Mouse (Mus musculus) olfactory bulb, adult 2 months (tissue): ENCODE measurements around the gene AC170998.1. TPM values are rescaled to one million over a fixed set of nuclear protein-coding genes. Genes with fewer than 3 reads are reported as not detected.
A peak's percentile ranks its signal among the peaks of the same experiment; 100 is the strongest.

Experiments
- H3K27ac ChIP-seq: fragments of 200-500 bp; 2 replicates; pipeline ENCODE4 v1.5.1; 2012; ENCODE audit warnings: low read depth, low read length; ENCODE audit not compliant: insufficient read depth
- H3K4me1 ChIP-seq: fragments of 200-500 bp; 2 replicates; pipeline ENCODE4 v1.6.1; 2012; ENCODE audit warnings: low read length; ENCODE audit not compliant: control insufficient read depth, insufficient read depth
- H3K4me3 ChIP-seq: fragments of 200-500 bp; 2 replicates; pipeline ENCODE4 v1.5.1; 2012; ENCODE audit warnings: mild to moderate bottlenecking, low read depth, low read length, moderate library complexity; ENCODE audit not compliant: insufficient read depth
- CTCF ChIP-seq: fragments of 200-500 bp; IDR thresholded peaks from 2 replicates; pipeline ENCODE4 v1.5.1; 2012; ENCODE audit warnings: low read depth, mild to moderate bottlenecking, low read length, moderate library complexity; ENCODE audit not compliant: insufficient read depth
- POLR2A ChIP-seq: fragments of 200-500 bp; IDR thresholded peaks from 2 replicates; pipeline ENCODE4 v1.6.1; 2012; ENCODE audit warnings: mild to moderate bottlenecking, low read depth, low read length, moderate library complexity; ENCODE audit not compliant: insufficient read depth
- WGBS: fragments of 180-500 bp; shearing (Covaris S2); methylation state at CpG from one replicate; pipeline ENCODE4 v1.1.7; 2018; 5-methylcytosine and 5-hydroxymethylcytosine counted together
- polyA plus RNA-seq: library from polyadenylated mRNA; stranded (reverse); fragments of >200 nt; gene quantifications from 2 replicates; pipeline ENCODE4 v1.2.4, GENCODE M21; 2012; ENCODE audit warnings: low replicate concordance; ENCODE audit not compliant: missing spikeins, insufficient read depth, insufficient read length

AC170998.1 gene
- polyA plus RNA-seq, 1 experiment, result not detected

DNA sequence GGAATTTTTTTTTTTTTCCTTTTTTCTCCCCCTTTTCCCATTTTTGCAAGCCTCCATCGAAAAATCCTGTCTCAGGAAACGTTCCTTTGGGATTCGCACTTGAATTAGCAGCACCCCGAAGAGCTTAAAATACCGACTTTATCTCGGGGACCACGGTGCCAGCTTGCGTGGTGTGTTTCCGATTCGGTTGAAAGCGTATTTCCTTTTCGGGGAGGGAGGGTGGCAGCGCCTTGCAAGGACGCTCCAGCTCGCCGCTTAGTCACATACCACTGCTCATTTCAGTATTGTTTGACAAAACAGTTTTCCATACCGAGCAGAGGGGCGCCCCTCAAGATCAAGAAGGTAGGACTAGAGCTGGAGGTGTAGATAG, 33.6 kb upstream of the AC170998.1 start:
- no peak for TF ChIP-seq POLR2A
- TF ChIP-seq CTCF, result no peak
- Histone ChIP-seq H3K27ac (peak overlapping the region; percentile 83), H3K4me3 (peak overlapping the region; percentile 87), H3K4me1 (peaks cover 20% of the 10 kb centered on the region)
- under 1% methylated on average over 18 of the region's 18 CpGs for WGBS

GRCm38 (mm10) chr17:28693086-28693485, 32.8 kb upstream of the AC170998.1 start:
- Histone ChIP-seq H3K4me1 (peaks cover 25% of the 10 kb centered on the region), H3K27ac (no peak overlapping the region), H3K4me3 (no peak overlapping the region)
- TF ChIP-seq CTCF, result no peak
- WGBS, result 14% methylated on average over 3 of the region's 3 CpGs

DNA sequence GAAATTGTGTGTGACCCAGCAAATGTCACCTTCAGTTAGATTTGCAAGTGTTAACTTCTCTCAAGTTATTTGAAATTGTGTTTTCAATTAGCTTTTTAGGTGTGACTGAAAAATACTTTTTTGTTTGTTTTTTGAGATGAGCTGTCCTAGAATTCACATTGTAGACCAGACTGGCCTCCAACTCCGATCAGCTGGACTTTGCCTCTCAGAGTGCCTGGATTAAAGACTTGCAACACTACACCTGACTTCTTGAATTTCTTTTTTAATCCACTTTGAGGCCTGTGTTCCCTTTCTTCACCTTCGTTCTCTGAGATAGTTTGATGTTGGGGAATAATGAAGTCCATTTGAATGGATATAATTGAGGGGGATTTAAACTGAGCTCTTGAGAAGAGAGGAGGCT, 31.8 kb upstream of the AC170998.1 start:
- H3K4me3 ChIP-seq, result no peak overlapping the region
- H3K4me1 ChIP-seq, result peaks cover 25% of the 10 kb centered on the region
- H3K27ac ChIP-seq, result no peak overlapping the region
- 67% methylated on average over 2 of the region's 2 CpGs for whole genome bisulfite sequencing
- TF ChIP-seq POLR2A, result no peak
- no peak for TF ChIP-seq CTCF

DNA sequence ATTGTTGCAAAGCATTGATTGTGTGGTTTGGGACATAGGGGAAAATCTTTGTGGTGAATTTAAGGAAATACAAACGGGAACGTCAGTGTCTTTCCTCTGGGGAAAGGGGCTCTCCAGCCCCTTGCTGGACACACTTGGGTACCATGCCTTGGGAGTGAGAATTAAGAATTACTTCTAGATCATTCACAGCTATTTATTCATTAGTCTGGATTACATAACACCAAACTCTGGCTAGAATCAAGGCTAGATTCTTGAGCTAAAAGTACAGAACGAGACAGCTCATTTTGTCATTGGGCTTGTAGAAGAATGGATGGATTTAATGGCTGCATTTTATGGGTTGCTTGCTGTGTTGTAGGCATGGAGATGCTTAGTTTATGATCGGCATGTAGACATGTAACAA, 31.1 kb upstream of the AC170998.1 start:
- WGBS, result 61% methylated on average over 4 of the region's 4 CpGs
- H3K4me3 ChIP-seq, result no peak overlapping the region

DNA sequence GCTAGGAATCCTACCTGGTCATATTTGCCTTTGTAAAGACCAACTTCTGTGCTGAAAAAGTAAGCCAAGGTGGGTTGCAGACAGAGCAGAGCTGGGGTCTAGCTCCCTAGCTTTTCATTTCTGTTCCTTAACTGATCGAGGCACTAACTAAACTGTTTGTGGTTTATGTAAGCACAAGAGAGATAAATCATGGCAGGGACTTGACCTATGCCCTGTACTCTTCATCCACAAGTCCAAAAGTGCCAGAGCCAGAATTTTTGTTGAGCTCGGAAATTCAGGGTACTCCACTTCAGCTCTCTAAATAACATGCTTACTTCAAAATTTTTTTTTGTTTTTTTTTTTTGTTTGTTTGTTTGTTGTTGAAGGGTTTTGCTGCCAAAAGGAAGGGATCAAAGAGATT, 29.2 kb upstream of the AC170998.1 start:
- Histone ChIP-seq H3K27ac (no peak overlapping the region), H3K4me3 (no peak overlapping the region), H3K4me1 (peaks cover 18% of the 10 kb centered on the region)
- no peak for TF ChIP-seq POLR2A
- WGBS, result 56% methylated on average over 2 of the region's 2 CpGs

More for the DNA sequence above, 31.1 kb upstream of the AC170998.1 start:
- no peak for TF ChIP-seq CTCF
- Histone ChIP-seq H3K27ac (no peak overlapping the region), H3K4me1 (peaks cover 22% of the 10 kb centered on the region)

- 41% methylated on average over 13 of the region's 13 CpGs for WGBS
- TF ChIP-seq CTCF (no peak), POLR2A (no peak)
- Histone ChIP-seq H3K4me3 (no peak overlapping the region), H3K27ac (peak overlapping the region; percentile 71), H3K4me1 (peaks cover 18% of the 10 kb centered on the region)
Observed at GRCm38 (mm10) chr17:28697290-28698195, 28.3 kb upstream of the AC170998.1 start.

- 37% methylated on average over 4 of the region's 4 CpGs for WGBS
- H3K4me1 ChIP-seq, result peaks cover 18% of the 10 kb centered on the region
- TF ChIP-seq POLR2A, result no peak
- TF ChIP-seq CTCF, result no peak
- H3K4me3 ChIP-seq, result no peak overlapping the region
- peak overlapping the region; percentile 71; the same call in 1 of the 2 replicates for H3K27ac ChIP-seq
Observed at GRCm38 (mm10) chr17:28698245-28698644, 27.6 kb upstream of the AC170998.1 start.

DNA sequence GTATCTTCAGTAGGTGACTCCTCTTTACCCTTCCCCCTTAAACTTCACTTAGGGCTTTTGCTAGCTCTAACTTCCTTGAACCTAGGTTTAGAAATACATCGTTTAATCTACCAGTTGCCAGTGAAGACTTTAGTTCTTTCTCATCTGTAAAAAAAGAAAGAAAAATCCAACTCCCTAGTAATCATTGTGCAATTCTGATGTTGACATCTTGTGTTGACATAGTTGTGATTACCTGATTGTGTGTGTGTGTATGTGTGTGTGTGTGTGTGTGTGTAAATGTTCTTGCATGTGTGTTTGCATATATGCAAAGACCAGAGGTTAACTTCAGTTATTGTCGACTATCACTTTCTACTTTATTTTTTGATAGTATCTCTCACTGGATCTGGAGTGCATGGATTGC, 27.2 kb upstream of the AC170998.1 start:
- H3K4me1 ChIP-seq, result peaks cover 15% of the 10 kb centered on the region
- 72% methylated on average over 2 of the region's 2 CpGs for WGBS
- TF ChIP-seq CTCF (no peak), POLR2A (no peak)
- H3K4me3 ChIP-seq, result no peak overlapping the region
- no peak overlapping the region for H3K27ac ChIP-seq

- TF ChIP-seq CTCF, result no peak
- no peak for TF ChIP-seq POLR2A
- no peak overlapping the region for H3K27ac ChIP-seq
- peaks cover 13% of the 10 kb centered on the region for H3K4me1 ChIP-seq
- 58% methylated on average over 7 of the region's 7 CpGs for WGBS
- H3K4me3 ChIP-seq, result no peak overlapping the region
Observed at GRCm38 (mm10) chr17:28699789-28700188, 26.1 kb upstream of the AC170998.1 start.
